Mouse (Mus musculus) brain, embryonic 14.5 days (tissue): Measurements from ENCODE around the gene Bbs4.

ENCODE experiments used
- CTCF ChIP-seq: fragments of 200-500 bp; IDR thresholded peaks from 2 replicates; pipeline ENCODE4 v1.5.1; 2012; ENCODE audit warnings: inconsistent platforms, mild to moderate bottlenecking, moderate library complexity, borderline replicate concordance; ENCODE audit not compliant: insufficient read depth, insufficient read length; ENCODE audit errors: extremely low read depth
- POLR2A ChIP-seq: fragments of 200-500 bp; IDR thresholded peaks from 2 replicates; pipeline ENCODE4 v1.6.1; 2012; ENCODE audit warnings: mild to moderate bottlenecking, inconsistent platforms, borderline replicate concordance; ENCODE audit not compliant: poor library complexity, insufficient read depth, insufficient read length, severe bottlenecking; ENCODE audit errors: extremely low read depth

GRCm38 (mm10) chr9:59338411-59338810 lies 14.9 kb downstream of the Bbs4 start:
- TF ChIP-seq POLR2A (no peak), CTCF (no peak)
